Mouse (Mus musculus): Measurements from ENCODE around the gene Gm21983. TPM values are rescaled to one million over a fixed set of nuclear protein-coding genes. Genes with fewer than 3 reads are reported as not detected.
A peak's percentile ranks its signal among the peaks of the same experiment; 100 is the strongest.

Gm21983 gene
- 0.34 and 0.64 TPM in 2 replicates for polyA plus RNA-seq (2016; fragmentation: Nextera tagmentation; extraction: Ambion mirVana)

DNA sequence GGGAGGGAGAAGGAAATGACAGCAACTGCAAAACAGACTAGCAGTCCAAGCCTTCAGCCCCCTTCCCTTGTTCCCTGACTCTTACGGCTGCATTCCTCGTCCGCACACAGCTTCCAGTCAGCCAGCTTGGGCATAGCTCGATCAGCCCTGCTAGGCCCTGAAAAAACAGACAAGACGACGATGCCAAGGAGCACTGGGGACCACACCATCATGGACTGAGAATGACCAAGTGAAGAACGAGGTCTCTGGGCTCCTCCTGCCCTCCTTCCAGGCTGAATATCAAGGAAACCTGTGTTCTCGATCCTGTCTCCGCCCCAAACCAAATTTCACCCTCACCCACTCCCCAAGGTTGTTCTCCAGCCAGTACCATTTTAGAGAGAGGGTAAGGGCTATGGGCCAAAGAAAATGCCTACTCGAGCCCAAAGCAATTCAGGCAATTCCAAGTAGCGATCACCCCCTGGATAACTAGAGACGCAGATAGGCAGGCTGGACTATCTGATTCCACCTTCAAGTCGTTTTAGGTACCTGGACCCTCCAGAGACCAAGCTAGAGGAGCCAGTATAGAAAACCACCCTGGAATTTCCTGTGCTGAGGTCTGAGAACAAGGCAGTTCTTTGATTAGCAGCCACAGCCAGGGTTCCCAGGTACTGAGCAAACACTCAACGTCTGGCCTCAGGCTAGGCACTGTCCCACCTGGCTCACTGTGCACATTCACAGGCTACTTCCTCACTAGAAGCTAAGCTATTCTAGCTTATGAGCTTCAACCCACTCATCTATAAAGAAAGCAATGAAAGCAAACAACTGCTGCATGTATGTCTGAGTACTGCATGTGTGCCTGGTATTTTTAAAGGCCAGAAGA, at the start of gene Gm21983, which contains the start of gene Mia:
TSS of gene Gm21983 (minus strand) at position 250 of the 859 bp plus-strand sequence.
TSS of gene Mia (minus strand) at position 321 of the 859 bp plus-strand sequence.
- Histone ChIP-seq H3K9me3 (replicated peaks) (no peaks in the 10 kb centered on the region), H3K36me3 (peaks cover 31% of the 10 kb centered on the region), H3K4me2 (no peak within 1 kb of the TSS), H3K27ac (ENCODE audit: poor library complexity, severe bottlenecking) (no peak within 1 kb of the TSS), H3K27me3 (replicated peaks) (no peaks in the 10 kb centered on the region), H3K9ac (no peak within 1 kb of the TSS), H3K4me3 (no peak within 1 kb of the TSS), H3K4me1 (replicated peaks) (peaks cover 12% of the 10 kb centered on the region)
- WGBS: 65% methylated on average over 14 of the region's 14 CpGs
- no peak for ATAC-seq (ENCODE audit: insufficient number of reproducible peaks, low FRiP score)

DNA sequence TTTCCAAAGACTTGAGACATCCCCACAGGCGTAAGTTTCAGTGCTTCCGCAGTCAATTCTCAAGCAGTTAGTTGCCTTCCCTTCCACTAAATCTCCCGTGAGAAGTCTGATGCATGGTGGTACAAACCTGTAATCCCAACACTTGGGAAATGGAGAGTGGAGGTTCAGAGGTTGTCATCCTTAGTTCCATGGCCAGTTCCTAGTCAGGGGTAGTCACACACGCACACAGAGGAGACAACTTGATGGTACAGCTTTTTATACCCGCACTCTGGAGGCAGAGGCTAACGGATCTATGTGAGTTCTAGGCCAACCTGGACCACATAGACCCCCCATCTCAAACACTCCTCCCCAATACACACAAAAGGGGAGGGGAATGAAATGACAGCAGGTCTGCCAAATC, 48.0 kb upstream of the Gm21983 start:
- peak overlapping the region; percentile 68 for H3K4me3 ChIP-seq
- peak overlapping the region; percentile 76 for H3K4me2 ChIP-seq
- WGBS: 19% methylated on average over 6 of the region's 6 CpGs
- H3K27ac ChIP-seq (ENCODE audit: poor library complexity, severe bottlenecking): peak overlapping the region; percentile 76
- no peak for ATAC-seq (ENCODE audit: insufficient number of reproducible peaks, low FRiP score)
- peaks cover 47% of the 10 kb centered on the region for H3K4me1 ChIP-seq (replicated peaks)
- H3K9ac ChIP-seq: peak overlapping the region; percentile 78
- no peaks in the 10 kb centered on the region for H3K27me3 ChIP-seq (replicated peaks)
- no peaks in the 10 kb centered on the region for H3K9me3 ChIP-seq (replicated peaks)
- 0 out of 2 replicates have a peak, but pooled peaks cover 2% of the 10 kb centered on the region for H3K36me3 ChIP-seq

DNA sequence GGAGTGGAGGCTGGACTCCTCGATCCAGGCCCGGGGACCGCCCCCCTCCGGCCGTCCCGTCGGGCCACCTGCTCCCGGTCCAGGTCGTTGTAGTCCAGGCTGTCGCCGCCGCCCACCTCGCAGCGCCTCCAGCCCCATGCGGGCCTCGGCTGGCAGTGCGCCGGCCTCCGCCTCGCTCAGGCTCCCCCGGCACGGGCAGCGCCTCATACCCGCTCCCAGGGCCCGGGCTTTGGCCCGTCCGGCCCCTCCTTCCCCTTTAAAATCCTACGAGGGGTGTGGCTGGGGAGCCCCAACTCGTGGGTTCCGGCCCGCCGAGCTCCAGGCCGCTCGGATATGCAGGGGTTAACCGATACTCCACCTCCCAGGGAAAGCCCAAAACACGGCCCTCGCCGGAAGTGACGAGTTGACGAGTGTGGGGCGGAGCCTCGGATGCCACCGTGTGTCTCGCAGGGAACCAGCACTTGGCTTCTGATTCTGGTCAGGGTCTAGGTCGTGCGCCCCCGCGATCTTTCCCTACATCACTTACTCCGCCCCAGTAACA, 47.5 kb upstream of the Gm21983 start, which contains the start of gene Itpkc:
TSS of gene Itpkc (minus strand) at position 381 of the 541 bp plus-strand sequence.
- Histone ChIP-seq H3K27ac (ENCODE audit: poor library complexity, severe bottlenecking) (peak within 1 kb of the TSS; percentile 76), H3K4me3 (peak within 1 kb of the TSS; percentile 68), H3K9me3 (replicated peaks) (no peaks in the 10 kb centered on the region), H3K9ac (peak within 1 kb of the TSS; percentile 78), H3K4me1 (replicated peaks) (peaks cover 42% of the 10 kb centered on the region), H3K27me3 (replicated peaks) (no peaks in the 10 kb centered on the region), H3K36me3 (0 out of 2 replicates have a peak, but pooled peaks cover 3% of the 10 kb centered on the region), H3K4me2 (peak within 1 kb of the TSS; percentile 76)
- under 1% methylated on average over 48 of the region's 49 CpGs for WGBS
- ATAC-seq (ENCODE audit: insufficient number of reproducible peaks, low FRiP score): peak; percentile 89

DNA sequence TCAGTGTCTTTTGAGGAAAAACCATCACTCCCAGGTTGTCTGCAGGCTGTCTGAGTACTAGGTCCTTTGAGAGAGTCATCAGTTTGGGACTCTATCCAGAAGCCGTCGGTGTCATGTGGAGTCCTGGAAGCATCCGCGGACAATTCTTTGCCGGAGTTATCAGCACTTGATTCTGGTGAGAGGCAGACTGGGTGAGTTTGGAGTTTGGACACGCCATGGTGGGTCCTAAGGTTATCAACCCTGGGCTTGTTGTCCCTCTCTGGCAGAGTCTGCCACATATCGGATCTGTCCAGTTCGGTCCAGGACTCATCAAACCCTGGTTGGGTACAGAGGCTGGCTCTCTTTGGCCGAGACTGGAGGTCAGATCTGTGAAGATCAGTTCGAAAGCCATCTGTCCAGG, 46.8 kb upstream of the Gm21983 start:
- peaks cover 40% of the 10 kb centered on the region for H3K4me1 ChIP-seq (replicated peaks)
- no peaks in the 10 kb centered on the region for H3K9me3 ChIP-seq (replicated peaks)
- H3K36me3 ChIP-seq: 0 out of 2 replicates have a peak, but pooled peaks cover 6% of the 10 kb centered on the region
- H3K27me3 ChIP-seq (replicated peaks): no peaks in the 10 kb centered on the region
- H3K4me2 ChIP-seq: peak overlapping the region; percentile 76
- peak overlapping the region; percentile 68 for H3K4me3 ChIP-seq
- WGBS: 2% methylated on average over 10 of the region's 10 CpGs
- no peak for ATAC-seq (ENCODE audit: insufficient number of reproducible peaks, low FRiP score)
- no peak overlapping the region for H3K27ac ChIP-seq (ENCODE audit: poor library complexity, severe bottlenecking)
- peak overlapping the region; percentile 78 for H3K9ac ChIP-seq

DNA sequence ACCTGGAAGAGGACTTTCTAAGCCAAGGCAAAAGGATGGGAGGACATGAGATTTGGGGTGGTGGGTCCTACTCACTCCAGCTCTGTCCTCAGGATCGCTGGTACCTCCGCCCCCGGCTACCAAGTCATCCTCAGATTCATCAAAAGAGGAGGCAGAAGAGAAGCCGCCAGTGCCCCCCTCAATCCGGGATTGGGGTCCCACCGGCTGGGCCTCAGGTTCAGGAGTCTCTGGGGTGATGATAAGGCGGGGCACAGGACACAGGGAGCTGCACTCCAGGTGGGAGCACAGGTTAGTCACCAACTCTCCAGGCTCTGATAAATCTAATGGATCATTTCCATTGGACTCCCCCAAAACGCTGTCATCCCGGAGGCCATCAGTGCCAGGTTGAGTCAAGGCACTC, 46.4 kb upstream of the Gm21983 start:
- H3K27ac ChIP-seq (ENCODE audit: poor library complexity, severe bottlenecking): no peak overlapping the region
- 34% methylated on average over 9 of the region's 9 CpGs for WGBS
- H3K4me2 ChIP-seq: peak overlapping the region; percentile 76
- peak overlapping the region; percentile 78 for H3K9ac ChIP-seq
- peak overlapping the region; percentile 68 for H3K4me3 ChIP-seq
- H3K36me3 ChIP-seq: 0 out of 2 replicates have a peak, but pooled peaks cover 6% of the 10 kb centered on the region
- H3K27me3 ChIP-seq (replicated peaks): no peaks in the 10 kb centered on the region
- H3K4me1 ChIP-seq (replicated peaks): peaks cover 40% of the 10 kb centered on the region
- no peaks in the 10 kb centered on the region for H3K9me3 ChIP-seq (replicated peaks)
- no peak for ATAC-seq (ENCODE audit: insufficient number of reproducible peaks, low FRiP score)

DNA sequence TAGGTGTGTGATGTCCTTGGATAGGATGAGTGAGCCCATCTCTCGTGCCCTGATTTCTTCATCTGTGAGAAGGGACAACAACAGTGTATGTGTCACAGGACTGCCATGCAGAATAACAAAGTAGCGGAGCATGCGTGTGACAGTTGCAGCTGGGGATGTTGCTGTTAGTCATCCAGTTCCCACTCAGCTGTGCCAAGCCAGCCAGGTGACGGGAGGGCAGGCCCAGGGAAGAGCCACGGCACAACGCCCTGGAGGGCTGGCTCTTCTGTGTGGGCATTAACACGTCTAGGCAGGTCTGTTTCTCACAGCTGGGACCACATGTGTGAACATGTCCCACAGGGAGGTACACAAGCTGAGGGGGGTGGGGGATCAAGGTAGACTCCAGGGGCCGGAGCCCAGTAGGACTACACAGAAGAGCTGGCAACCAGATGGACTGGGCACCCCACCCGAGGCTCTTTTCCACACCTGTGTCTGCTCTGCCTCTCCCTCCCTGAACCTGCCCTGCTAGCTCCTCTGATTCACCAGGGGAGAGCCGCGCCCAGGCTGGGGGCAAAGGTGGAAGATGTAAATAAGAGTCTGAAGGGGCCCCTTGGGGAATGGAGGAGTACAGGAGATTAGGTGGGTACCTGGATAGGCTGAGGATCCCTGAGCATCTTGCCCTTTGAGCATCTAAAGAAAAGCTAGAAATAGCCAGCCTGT, 44.1 kb upstream of the Gm21983 start:
- ATAC-seq (ENCODE audit: insufficient number of reproducible peaks, low FRiP score): no peak
- Histone ChIP-seq H3K36me3 (peaks cover 7% of the 10 kb centered on the region; the same call in 1 of the 2 replicates), H3K4me2 (0 out of 2 replicates have a peak overlapping the region, but pooled peaks have one; percentile 1), H3K27me3 (replicated peaks) (no peaks in the 10 kb centered on the region), H3K9ac (peak overlapping the region; percentile 43; the same call in 1 of the 2 replicates), H3K9me3 (replicated peaks) (no peaks in the 10 kb centered on the region), H3K4me3 (no peak overlapping the region), H3K4me1 (replicated peaks) (peaks cover 40% of the 10 kb centered on the region), H3K27ac (ENCODE audit: poor library complexity, severe bottlenecking) (no peak overlapping the region)
- WGBS: 82% methylated on average over 11 of the region's 11 CpGs

DNA sequence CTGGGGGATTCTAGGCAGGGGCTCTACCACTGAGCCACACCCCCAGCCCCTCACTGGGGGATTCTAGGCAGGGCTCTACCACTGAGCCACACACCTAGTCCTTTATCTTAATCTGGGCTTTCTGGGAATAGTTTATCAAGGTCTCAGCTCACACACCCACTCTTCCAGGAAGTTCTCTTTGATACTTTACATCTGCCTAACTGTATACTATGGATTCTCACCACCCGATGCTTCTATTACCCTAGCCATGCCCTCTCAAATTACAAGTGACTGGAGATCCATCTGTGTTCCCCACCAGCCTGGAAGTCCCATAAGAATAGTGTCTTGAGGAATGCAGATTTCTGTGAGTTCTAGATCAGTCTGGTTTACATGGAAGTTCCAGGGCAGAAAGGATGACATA, 41.7 kb upstream of the Gm21983 start:
- Histone ChIP-seq H3K27me3 (replicated peaks) (no peaks in the 10 kb centered on the region), H3K4me1 (replicated peaks) (peaks cover 35% of the 10 kb centered on the region), H3K9ac (no peak overlapping the region), H3K9me3 (replicated peaks) (no peaks in the 10 kb centered on the region), H3K4me2 (no peak overlapping the region), H3K27ac (ENCODE audit: poor library complexity, severe bottlenecking) (no peak overlapping the region), H3K36me3 (peaks cover 24% of the 10 kb centered on the region), H3K4me3 (no peak overlapping the region)
- 61% methylated on average over 1 of the region's 1 CpGs for WGBS
- no peak for ATAC-seq (ENCODE audit: insufficient number of reproducible peaks, low FRiP score)

DNA sequence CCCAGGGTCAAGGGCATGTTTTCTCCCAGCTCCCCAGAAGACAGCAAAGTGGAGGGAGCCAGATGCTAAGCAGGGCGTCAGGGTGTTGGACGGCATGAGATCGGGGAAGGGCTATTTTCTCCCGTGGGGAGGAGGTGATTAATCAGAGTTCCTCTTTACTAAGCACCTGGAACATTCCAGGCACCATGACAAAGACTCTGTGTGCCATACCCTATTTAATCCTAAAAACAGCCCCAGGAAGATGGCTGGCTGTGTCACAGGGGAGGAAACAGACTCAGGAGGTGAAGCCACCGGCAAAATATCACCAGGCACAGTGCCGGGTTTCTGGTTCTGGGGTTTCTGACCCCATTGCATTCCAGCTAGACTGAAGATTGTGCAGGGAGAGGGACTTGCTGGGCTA, 41.1 kb upstream of the Gm21983 start:
- no peak overlapping the region for H3K27ac ChIP-seq (ENCODE audit: poor library complexity, severe bottlenecking)
- H3K4me3 ChIP-seq: no peak overlapping the region
- no peak overlapping the region for H3K9ac ChIP-seq
- peaks cover 30% of the 10 kb centered on the region for H3K36me3 ChIP-seq
- no peak overlapping the region for H3K4me2 ChIP-seq
- no peaks in the 10 kb centered on the region for H3K27me3 ChIP-seq (replicated peaks)
- no peaks in the 10 kb centered on the region for H3K9me3 ChIP-seq (replicated peaks)
- 79% methylated on average over 6 of the region's 6 CpGs for WGBS
- ATAC-seq (ENCODE audit: insufficient number of reproducible peaks, low FRiP score): no peak
- peaks cover 29% of the 10 kb centered on the region for H3K4me1 ChIP-seq (replicated peaks)

DNA sequence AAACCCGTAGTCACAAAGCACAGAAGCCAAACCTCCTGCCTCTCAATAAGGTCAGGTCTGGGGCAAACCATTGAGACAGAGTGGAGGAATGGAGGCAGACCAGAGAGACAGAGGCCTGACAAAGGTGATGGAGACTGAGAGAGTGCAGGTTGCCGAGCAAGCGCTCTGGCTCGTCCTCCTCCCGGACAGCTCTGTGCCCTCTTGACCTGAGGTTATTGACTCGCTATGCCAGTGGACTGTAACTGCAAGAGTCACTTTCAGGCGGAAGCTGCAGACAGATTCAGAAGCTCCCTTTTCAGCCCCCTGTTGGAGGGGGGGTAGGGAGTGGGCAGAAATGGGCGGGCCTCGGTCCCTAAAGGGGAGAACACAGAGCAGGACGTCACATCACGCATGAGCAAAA, 39.1 kb upstream of the Gm21983 start:
- 83% methylated on average over 11 of the region's 11 CpGs for WGBS
- H3K4me2 ChIP-seq: no peak overlapping the region
- H3K9me3 ChIP-seq (replicated peaks): no peaks in the 10 kb centered on the region
- H3K4me1 ChIP-seq (replicated peaks): peaks cover 9% of the 10 kb centered on the region
- H3K9ac ChIP-seq: no peak overlapping the region
- ATAC-seq (ENCODE audit: insufficient number of reproducible peaks, low FRiP score): no peak
- no peak overlapping the region for H3K4me3 ChIP-seq
- H3K27me3 ChIP-seq (replicated peaks): no peaks in the 10 kb centered on the region
- H3K36me3 ChIP-seq: peaks cover 37% of the 10 kb centered on the region
- H3K27ac ChIP-seq (ENCODE audit: poor library complexity, severe bottlenecking): no peak overlapping the region

DNA sequence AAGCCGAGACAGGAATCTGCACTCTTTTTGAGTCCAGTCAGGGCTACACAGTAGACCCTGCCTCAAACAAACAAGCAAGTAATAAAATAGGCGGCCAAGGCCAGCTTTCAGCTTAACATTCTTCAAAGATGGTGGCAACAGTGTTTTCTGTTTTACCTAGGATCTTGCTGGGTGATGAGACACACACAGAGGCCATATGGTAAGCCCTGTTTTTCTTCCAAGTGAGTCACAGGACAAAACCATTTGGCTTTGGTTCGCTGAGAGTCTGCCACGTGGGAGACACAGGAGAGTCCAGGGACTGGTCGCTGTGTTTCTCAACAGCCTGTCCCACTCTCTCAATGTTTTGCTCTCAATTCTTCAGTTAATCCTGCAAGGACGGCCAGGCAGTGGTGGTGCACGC, 37.7 kb upstream of the Gm21983 start:
- 79% methylated on average over 7 of the region's 7 CpGs for WGBS
- peaks cover 44% of the 10 kb centered on the region for H3K36me3 ChIP-seq
- ATAC-seq (ENCODE audit: insufficient number of reproducible peaks, low FRiP score): no peak

DNA sequence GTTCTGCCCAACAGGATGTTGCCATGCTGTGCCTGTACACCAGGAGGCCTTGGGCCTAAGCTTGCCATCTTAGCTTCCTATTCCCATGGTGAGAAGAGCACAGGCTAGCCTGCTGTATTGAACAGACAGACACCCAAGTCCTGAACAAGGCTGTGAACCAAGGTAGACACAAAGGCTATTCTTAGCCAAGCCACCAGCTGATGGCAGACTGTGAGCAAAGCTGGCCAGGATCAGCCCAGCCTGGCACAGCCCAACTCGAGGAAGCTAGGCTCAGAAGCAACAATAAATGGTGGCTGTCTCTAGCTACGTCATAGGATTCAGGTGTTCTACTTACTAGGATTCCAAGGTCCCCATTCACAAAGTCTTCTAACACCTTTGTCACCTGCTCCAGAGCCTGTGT, 31.7 kb upstream of the Gm21983 start:
- 75% methylated on average over 2 of the region's 2 CpGs for WGBS
- no peak for ATAC-seq (ENCODE audit: insufficient number of reproducible peaks, low FRiP score)
- Histone ChIP-seq H3K4me2 (no peak overlapping the region), H3K9me3 (replicated peaks) (no peaks in the 10 kb centered on the region), H3K9ac (no peak overlapping the region), H3K4me3 (no peak overlapping the region), H3K4me1 (replicated peaks) (no peaks in the 10 kb centered on the region), H3K27me3 (replicated peaks) (no peaks in the 10 kb centered on the region), H3K36me3 (peaks cover 72% of the 10 kb centered on the region), H3K27ac (ENCODE audit: poor library complexity, severe bottlenecking) (no peak overlapping the region)

More for the DNA sequence above, 37.7 kb upstream of the Gm21983 start:
- H3K4me2 ChIP-seq: no peak overlapping the region
- no peak overlapping the region for H3K27ac ChIP-seq (ENCODE audit: poor library complexity, severe bottlenecking)
- H3K9ac ChIP-seq: no peak overlapping the region
- no peaks in the 10 kb centered on the region for H3K27me3 ChIP-seq (replicated peaks)
- no peak overlapping the region for H3K4me3 ChIP-seq
- H3K9me3 ChIP-seq (replicated peaks): no peaks in the 10 kb centered on the region
- H3K4me1 ChIP-seq (replicated peaks): no peaks in the 10 kb centered on the region
